Comparison of ENCODE assay signal across 11 mouse cellular contexts in the genomic region with DNA sequence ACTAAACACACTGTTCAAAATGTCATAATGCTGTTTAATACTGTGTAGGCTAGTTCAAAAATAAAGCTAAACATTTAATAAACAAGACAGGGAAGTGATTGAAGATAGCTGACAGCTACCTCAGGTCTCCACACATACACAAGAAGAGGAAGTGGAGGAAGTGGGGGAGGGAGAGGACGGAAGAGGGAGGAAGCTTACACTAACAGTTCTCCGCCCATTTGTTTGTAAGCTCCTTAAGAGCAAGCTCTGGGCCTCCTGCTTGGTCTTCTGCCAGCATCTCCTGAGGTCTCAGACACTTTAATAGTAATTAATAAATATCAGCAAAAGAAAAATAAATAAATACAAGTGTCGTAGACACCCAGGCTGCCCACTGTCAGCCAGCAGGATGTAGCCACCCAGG.
DNase-seq lines count a peak whose midpoint lies in the region; ATAC-seq and TF ChIP-seq lines count a peak whose summit lies in the region.
"Had no signal": no experiment of that assay in that cellular context is flagged by ENCODE, and none has a peak within 500 bp of the region (broad histone marks: within the 10 kb centered on the region; RNA-seq: fewer than 3 reads in every experiment).

No protein-coding gene starts in this region.

- no peak overlapping the region for H3K27ac ChIP-seq in limb, embryonic 14.5 days (replicated peaks; ENCODE audit: low read depth, low read length)
- H3K27ac ChIP-seq in limb, embryonic 10.5 days, result no peak overlapping the region
- 0 out of 2 replicates have a peak overlapping the region, but pooled peaks have one; percentile 11 for H3K27ac ChIP-seq in liver, postnatal 0 days (ENCODE audit: low read depth)
- no peak overlapping the region for H3K27ac ChIP-seq in hindbrain, embryonic 11.5 days (ENCODE audit: low read depth, low read length)
- H3K27ac ChIP-seq: hindbrain, embryonic 15.5 days; limb, embryonic 15.5 days had no signal

- no peaks in the 10 kb centered on the region for H3K4me1 ChIP-seq in limb, embryonic 14.5 days (ENCODE audit: control insufficient read depth, insufficient read depth, low read length)
- no peaks in the 10 kb centered on the region for H3K4me1 ChIP-seq in limb, embryonic 10.5 days
- H3K4me1 ChIP-seq in liver, postnatal 0 days (ENCODE audit: insufficient read depth), result 0 out of 2 replicates have a peak, but pooled peaks cover 2% of the 10 kb centered on the region
- H3K4me1 ChIP-seq in hindbrain, embryonic 11.5 days (replicated peaks; ENCODE audit: control insufficient read depth, insufficient read depth, low read length), result no peaks in the 10 kb centered on the region
- H3K4me1 ChIP-seq: limb, embryonic 15.5 days had no signal

- H3K4me3 ChIP-seq in limb, embryonic 14.5 days (replicated peaks; ENCODE audit: low read length), result no peak overlapping the region
- no peak overlapping the region for H3K4me3 ChIP-seq in limb, embryonic 10.5 days
- H3K4me3 ChIP-seq in liver, postnatal 0 days (ENCODE audit: low read depth, low read length), result no peak overlapping the region
- H3K4me3 ChIP-seq in hindbrain, embryonic 11.5 days (ENCODE audit: low read depth, low read length), result no peak overlapping the region
- H3K4me3 ChIP-seq: hindbrain, embryonic 15.5 days; limb, embryonic 15.5 days had no signal

- no peak overlapping the region for H3K9ac ChIP-seq in limb, embryonic 14.5 days (ENCODE audit: low read depth, low read length, severe bottlenecking)
- H3K9ac ChIP-seq in liver, postnatal 0 days (replicated peaks), result no peak overlapping the region
- no peak overlapping the region for H3K9ac ChIP-seq in hindbrain, embryonic 11.5 days (ENCODE audit: low read depth, low read length)
- H3K9ac ChIP-seq: hindbrain, embryonic 15.5 days; limb, embryonic 15.5 days had no signal

- TF ChIP-seq CTCF in liver, postnatal 0 days (IDR thresholded peaks at IDR 0.05; ENCODE audit: low read depth), result no peak

- intact Hi-C loops in heart, postnatal 36 days (cut with DNase I), result no loop called here

- H3K4me2 ChIP-seq in limb, embryonic 14.5 days (replicated peaks; ENCODE audit: low read depth, low read length, severe bottlenecking), result no peak overlapping the region
- no peak overlapping the region; the same call in 1 of the 2 replicates for H3K4me2 ChIP-seq in liver, postnatal 0 days (ENCODE audit: low read depth, low read length)
- H3K4me2 ChIP-seq in hindbrain, embryonic 11.5 days (replicated peaks; ENCODE audit: low read depth, low read length), result no peak overlapping the region
- H3K4me2 ChIP-seq: hindbrain, embryonic 15.5 days; limb, embryonic 15.5 days had no signal

- no peak for DNase-seq in limb, embryonic 14.5 days (ENCODE audit: low spot score)
- no peak for DNase-seq in limb, embryonic 10.5 days (ENCODE audit: low spot score)
- peak; percentile 6 to 13 for DNase-seq in heart, postnatal 36 days
- peak; percentile 23 for DNase-seq in liver, postnatal 0 days
- peak; percentile 75 to 83 for DNase-seq in spleen, postnatal 36 days (ENCODE audit: low spot score in 2 of 2)
- no peak for DNase-seq in cerebellum, postnatal 25 days
- no peak for DNase-seq in hindbrain, embryonic 11.5 days (ENCODE audit: low spot score)
- DNase-seq: cerebellum, adult 18-20 months; right cerebral cortex, postnatal 4 days had no signal

- TF ChIP-seq POLR2A in limb, embryonic 14.5 days (IDR thresholded peaks at IDR 0.05; ENCODE audit: borderline replicate concordance, extremely low read depth, insufficient read depth, insufficient read length), result no peak

- H3K9me3 ChIP-seq in limb, embryonic 14.5 days (ENCODE audit: control insufficient read depth, low read length), result no peaks in the 10 kb centered on the region
- no peaks in the 10 kb centered on the region for H3K9me3 ChIP-seq in limb, embryonic 10.5 days (replicated peaks)
- no peaks in the 10 kb centered on the region for H3K9me3 ChIP-seq in liver, postnatal 0 days (ENCODE audit: low read length)
- H3K9me3 ChIP-seq in hindbrain, embryonic 11.5 days (ENCODE audit: control insufficient read depth, low read length), result no peaks in the 10 kb centered on the region
- H3K9me3 ChIP-seq: hindbrain, embryonic 15.5 days; limb, embryonic 15.5 days had no signal

- 61% methylated on average over 3 of the region's 3 CpGs for WGBS in limb, embryonic 14.5 days
- WGBS in limb, embryonic 10.5 days, result 70% methylated on average over 3 of the region's 3 CpGs
- WGBS in liver, postnatal 0 days (ENCODE audit: insufficient replicate concordance), result 20% methylated on average over 3 of the region's 3 CpGs
- WGBS in hindbrain, embryonic 11.5 days, result 76% methylated on average over 3 of the region's 3 CpGs

- ATAC-seq in limb, embryonic 14.5 days (ENCODE audit: low FRiP score, low read depth), result 0 out of 2 replicates have a peak, but pooled peaks have one; percentile 15
- peak; percentile 68 for ATAC-seq in liver, postnatal 0 days
- ATAC-seq in hindbrain, embryonic 11.5 days (ENCODE audit: low FRiP score), result no peak

- no peaks in the 10 kb centered on the region for H3K27me3 ChIP-seq in limb, embryonic 14.5 days (ENCODE audit: control insufficient read depth, insufficient read depth, low read length)
- H3K27me3 ChIP-seq in limb, embryonic 10.5 days (ENCODE audit: low read depth, poor library complexity, severe bottlenecking), result no peaks in the 10 kb centered on the region
- no peaks in the 10 kb centered on the region for H3K27me3 ChIP-seq in liver, postnatal 0 days (ENCODE audit: insufficient read depth, low read length)
- H3K27me3 ChIP-seq in hindbrain, embryonic 11.5 days (ENCODE audit: control insufficient read depth, insufficient read depth, low read length), result no peaks in the 10 kb centered on the region
- H3K27me3 ChIP-seq: hindbrain, embryonic 15.5 days; limb, embryonic 15.5 days had no signal

- H3K36me3 ChIP-seq in limb, embryonic 14.5 days (ENCODE audit: control insufficient read depth, insufficient read depth, low read length), result no peaks in the 10 kb centered on the region
- H3K36me3 ChIP-seq in limb, embryonic 10.5 days, result no peaks in the 10 kb centered on the region
- H3K36me3 ChIP-seq in liver, postnatal 0 days (replicated peaks; ENCODE audit: insufficient read depth, low read length), result no peaks in the 10 kb centered on the region
- H3K36me3 ChIP-seq in hindbrain, embryonic 11.5 days (ENCODE audit: control insufficient read depth, insufficient read depth, low read length), result no peaks in the 10 kb centered on the region
- H3K36me3 ChIP-seq: hindbrain, embryonic 15.5 days; limb, embryonic 15.5 days had no signal

- no peak for TF ChIP-seq EP300 in liver, postnatal 0 days (IDR thresholded peaks at IDR 0.05; ENCODE audit: low read depth)

Comparison
In these comparisons a context has a peak if more than half of its experiments do, and no peak if none do; other contexts are left out.
1. DNase-seq: peak in heart, postnatal 36 days (2 of 2), liver, postnatal 0 days (single experiment) and spleen, postnatal 36 days (2 of 2); none in limb, embryonic 14.5 days (single experiment), limb, embryonic 10.5 days (single experiment), cerebellum, postnatal 25 days (0 of 2) and hindbrain, embryonic 11.5 days (single experiment).